Mouse (Mus musculus) frontal cortex, adult 2 months (tissue): ENCODE data around the gene Tspo2. TPM values are rescaled to one million over a fixed set of nuclear protein-coding genes. Genes with fewer than 3 reads are reported as not detected.

Experiments used
- polyA plus RNA-seq: library from polyadenylated mRNA; depleted of rRNA; stranded (reverse); fragments of >200 nt; gene quantifications from 2 replicates; pipeline ENCODE4 v1.2.3, GENCODE M21; 2012; rRNA removed

Gene Tspo2
- polyA plus RNA-seq, 1 experiment = not detected

Other genes with a start within 250 kb of the Tspo2 start
- not detected in 2 replicates for gene Trem1, start 218.8 kb downstream of the Tspo2 start, polyA plus RNA-seq
- 0.11 and 0.18 TPM in 2 replicates for gene Trem3, start 203.7 kb downstream of the Tspo2 start, polyA plus RNA-seq
- 0.04 and 0.21 TPM in 2 replicates for gene Treml4, start 187.2 kb downstream of the Tspo2 start, polyA plus RNA-seq
- 0.29 and 0.32 TPM in 2 replicates for gene Treml2, start 152.0 kb downstream of the Tspo2 start, polyA plus RNA-seq
- 0.12 and 0.13 TPM in 2 replicates for gene B430306N03Rik, start 135.4 kb downstream of the Tspo2 start, polyA plus RNA-seq
- 32.8 and 34.9 TPM in 2 replicates for gene Trem2, start 105.1 kb downstream of the Tspo2 start, polyA plus RNA-seq
- 0.34 and 0.36 TPM in 2 replicates for gene Treml1, start 91.6 kb downstream of the Tspo2 start, polyA plus RNA-seq
- 31.2 and 35.5 TPM in 2 replicates for gene Nfya, start 41.6 kb downstream of the Tspo2 start, polyA plus RNA-seq
- gene Oard1, start 41.5 kb downstream of the Tspo2 start, polyA plus RNA-seq = 17.5 and 20.7 TPM in 2 replicates
- gene Apobec2, start 18.6 kb downstream of the Tspo2 start, polyA plus RNA-seq = 0.08 and 0.21 TPM in 2 replicates
- gene Unc5cl, start 3.4 kb upstream of the Tspo2 start, polyA plus RNA-seq = 0.08 TPM in 1 of 2 replicates, not detected in the other